Mouse (Mus musculus): ENCODE data around the gene Slc10a3.
"Not testable (repeated sequence)": the region's sequence is repeated elsewhere in the genome, so short reads cannot be mapped to it uniquely, and the experiment has no call there.

Gene Slc10a3

DNA sequence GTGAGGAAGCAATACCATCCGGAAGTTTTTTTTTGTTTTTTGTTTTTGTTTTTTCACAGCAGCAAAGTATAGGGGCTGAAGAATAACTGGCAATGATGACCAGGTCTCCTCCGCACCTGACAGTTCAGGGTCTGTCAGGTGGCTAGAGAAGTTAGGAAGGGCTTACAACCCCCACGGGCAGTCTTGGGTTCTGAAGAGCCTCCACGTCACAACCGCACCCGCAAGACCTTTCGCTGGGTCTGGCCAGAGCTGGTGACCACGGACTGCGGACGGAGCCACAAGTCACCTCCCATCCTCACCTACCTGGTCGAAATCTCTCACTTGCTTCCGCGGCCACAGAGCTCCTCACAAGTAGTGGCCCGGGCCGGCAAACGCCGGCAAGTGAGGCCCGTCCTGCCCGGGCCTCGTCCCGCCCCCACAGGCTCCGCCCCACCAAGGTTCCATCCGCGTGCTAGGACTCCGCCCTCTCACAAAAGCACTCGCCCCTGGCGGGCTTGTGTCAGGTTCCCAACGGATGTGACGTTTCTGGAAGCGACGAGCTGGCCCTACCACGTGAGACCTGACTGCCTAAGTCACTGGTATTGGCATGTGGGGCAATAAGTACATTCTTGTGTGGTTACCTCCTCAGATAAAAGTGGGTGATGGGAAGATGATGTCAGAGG lies at the start of gene Slc10a3, which contains the start of gene Ubl4a:
Gene Slc10a3, minus strand, starts transcription at position 462 of the 662 bp plus-strand sequence.
Gene Ubl4a, minus strand, starts transcription at position 331 of the 662 bp plus-strand sequence.
- DNase-seq (ENCODE audit: low spot score) = peak; percentile 85

DNA sequence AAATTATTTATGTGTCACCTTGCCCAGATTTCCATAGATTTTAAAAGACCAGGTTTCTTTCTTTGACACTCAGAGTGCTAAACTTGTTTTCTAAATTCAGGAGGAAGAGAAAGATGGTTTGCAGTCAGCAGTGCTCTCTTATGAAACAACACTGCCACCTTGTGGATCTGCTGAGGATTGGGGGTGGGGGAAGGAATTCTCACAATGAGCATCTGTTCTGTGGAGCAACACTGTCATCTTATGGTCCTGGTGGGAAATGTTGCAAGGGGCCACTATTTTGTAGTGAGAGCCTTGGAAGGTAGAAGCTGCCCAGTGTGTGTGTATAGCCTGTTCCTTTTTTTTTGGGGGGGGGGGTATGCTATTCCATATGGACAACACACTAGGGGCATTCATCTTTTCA lies 40.2 kb upstream of the Slc10a3 start:
- DNase-seq (ENCODE audit: low spot score) = peak; percentile 33

DNA sequence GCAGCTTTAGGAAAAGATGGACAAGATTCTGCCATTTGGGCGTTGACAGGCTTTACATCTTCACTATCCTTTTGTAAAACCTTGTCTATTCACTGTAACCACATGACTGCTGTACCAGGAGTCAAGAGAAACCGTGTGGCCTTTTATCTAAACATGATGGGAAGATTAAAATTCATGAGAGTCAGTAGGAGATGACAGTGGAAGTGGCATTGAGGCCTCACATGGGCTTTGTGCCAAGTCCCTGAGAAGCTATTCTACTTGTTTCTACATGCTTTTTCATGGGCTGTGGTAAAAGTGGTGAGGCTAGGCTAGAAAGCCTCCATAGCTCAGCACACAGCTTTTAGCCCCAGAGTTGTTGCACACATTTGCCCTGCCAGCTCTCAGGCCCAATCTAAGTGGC lies 35.2 kb upstream of the Slc10a3 start:
- DNase-seq (ENCODE audit: low spot score) = no peak

DNA sequence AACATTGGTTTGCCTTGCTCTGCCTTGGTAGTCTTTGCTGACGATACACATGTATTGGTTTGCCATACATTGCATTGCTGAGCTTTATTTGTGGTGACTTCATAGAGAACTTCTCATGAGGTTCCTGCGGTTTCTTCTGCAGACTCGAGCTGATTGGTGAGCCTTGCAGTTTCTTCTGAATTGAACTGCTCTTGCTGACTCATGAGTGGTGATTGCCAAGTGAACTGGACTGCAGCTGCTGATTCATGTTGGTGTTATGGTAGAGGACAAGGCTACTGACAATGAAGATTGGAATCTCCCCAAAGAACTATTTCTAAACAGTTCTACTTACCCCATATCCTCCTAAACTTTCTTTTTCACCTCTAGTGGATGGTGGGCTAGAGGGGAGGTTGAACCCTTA lies 27.0 kb upstream of the Slc10a3 start:
- no peak for DNase-seq (ENCODE audit: low spot score)

DNA sequence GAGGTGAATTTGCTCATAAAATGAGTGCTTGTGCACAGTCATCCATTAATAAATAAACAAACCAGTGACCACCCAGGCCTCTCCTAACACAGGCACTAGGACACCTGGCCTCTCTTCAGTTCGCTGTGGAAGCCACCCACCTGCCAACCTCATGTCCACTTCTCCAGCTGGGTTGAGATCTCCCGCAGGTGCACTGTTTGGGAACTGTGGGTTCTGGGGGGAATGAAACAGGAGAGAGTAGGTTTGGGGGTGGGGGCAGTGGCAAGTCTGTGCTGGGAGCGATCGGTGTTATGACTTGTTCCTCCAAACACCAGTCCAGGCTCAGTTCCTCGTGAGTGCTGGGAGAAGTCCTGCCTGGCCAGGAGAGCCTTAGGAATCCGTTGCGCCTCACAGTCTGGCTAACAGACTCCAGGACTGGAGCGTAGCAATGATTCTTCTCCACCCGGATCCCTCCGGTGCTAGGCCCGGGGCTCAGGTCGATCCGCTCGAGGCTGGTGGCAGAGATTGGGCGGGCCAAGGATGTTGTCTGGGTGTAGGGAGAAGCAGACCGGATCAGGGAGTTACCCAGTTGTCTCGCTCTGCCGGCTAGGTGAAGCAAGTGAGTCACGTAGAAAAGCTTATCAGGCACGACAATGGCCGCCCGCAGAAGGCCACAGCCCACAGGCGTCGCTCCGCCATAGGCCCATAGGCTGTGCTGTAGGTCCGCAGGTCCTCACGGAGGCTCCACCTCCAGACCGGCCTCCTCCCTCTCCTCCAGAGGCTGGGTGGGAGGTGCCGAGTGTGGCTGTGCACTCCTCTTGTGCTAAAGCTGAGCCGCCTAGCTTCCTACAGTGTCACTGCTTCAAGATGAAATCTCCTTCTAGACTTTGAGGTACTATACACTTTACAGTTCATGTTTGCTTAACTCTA lies 19.6 kb upstream of the Slc10a3 start, which contains the start of the genes Fam3a and Ikbkg:
Gene Fam3a, minus strand, starts transcription at position 738 of the 909 bp plus-strand sequence.
Gene Ikbkg, plus strand, starts transcription at position 756 of the 909 bp plus-strand sequence.
- DNase-seq (ENCODE audit: low spot score) = peak; percentile 84

DNA sequence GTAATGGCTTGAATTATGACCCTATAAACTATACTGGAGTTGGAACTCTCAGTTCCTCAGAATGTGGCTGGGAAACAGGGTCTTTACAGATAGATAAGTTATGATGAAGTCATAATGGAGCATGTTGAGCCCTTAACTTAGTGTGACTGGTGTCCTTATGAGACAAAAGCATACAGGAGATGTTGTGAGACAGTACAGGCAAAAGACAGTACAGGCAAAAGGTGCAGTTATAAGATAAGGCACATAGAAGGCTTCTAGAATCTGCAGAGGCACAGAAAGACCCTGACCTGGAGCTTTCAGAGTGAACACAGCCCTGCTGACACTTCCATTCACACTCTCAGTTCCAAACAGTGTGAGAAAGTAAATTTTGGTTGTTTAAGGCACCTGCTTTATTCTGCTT lies 15.0 kb upstream of the Slc10a3 start:
- DNase-seq (ENCODE audit: low spot score) = no peak

DNA sequence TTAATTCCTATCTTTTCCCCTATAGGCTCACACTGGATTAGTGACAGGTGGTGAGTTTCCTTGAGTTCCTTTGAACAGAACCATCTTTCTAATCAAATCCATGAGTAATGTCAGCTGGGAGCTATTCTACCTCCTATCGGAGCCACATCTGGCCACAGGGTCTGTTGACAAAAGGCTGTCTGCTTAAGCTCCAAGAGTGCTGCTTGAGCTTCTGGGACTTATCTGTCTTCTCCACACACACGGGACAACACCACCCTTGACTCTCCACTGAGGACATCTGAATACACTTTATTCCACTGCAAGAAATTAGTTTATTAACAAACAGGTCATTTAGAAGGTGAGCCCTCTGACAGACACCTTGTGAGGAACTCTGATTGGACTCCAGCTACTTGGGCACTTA lies 11.3 kb upstream of the Slc10a3 start:
- no peak for DNase-seq (ENCODE audit: low spot score)

DNA sequence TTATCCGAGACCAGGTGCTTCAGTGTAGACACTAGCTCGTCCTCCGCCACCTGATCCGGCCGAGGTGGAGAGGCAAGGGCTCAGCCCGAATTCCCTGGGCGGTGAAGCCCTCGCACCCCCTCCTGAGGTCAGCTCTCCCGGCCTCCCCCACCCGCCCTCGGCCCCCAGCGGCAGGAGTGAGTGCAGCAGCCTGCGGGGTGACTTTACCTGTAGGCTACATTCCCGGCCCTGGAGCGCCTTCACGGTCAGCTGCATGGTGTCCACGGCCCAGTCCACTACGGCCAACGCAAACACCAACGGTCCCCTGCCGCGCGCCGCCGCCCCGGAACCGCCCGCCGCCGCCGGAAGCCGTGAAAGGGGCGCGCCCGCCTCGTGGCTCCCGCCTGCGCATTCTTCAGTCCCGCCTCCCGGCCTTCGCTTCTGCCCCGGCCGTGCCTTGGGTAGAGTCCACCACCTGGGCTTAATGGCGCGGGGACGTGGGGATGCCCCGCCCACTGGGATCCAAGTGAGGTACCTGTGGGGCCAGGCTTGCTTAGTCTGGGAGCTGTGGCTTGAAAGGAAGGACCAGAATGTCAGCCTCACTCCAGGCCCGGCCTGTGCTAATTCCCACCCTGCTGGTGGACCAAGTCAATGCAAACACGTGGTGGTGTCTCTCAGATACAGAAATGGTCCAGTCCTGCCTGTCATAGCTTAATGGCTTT lies 4.8 kb downstream of the Slc10a3 start:
- DNase-seq (ENCODE audit: low spot score) = peak; percentile 54

DNA sequence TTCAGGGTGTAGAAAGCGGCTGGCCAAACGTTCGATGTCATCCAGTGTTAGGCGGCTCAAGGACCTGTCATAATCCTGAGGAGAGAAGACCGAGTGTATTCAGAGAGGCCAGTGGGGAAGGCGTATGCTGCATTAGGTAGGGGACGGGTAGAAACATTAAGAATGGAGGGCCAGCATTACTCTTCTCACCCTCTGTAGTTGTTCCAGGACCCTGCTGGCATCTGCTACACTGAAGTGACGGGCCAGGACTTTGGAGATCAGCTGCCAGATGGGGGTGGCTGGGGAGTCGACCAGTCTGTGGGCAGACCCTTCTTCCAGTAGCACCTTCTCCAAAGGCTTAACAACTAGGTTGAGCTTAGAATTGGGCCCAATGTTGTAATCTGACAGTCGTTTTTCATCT lies 5.6 kb downstream of the Slc10a3 start:
- DNase-seq (ENCODE audit: low spot score) = no peak

DNA sequence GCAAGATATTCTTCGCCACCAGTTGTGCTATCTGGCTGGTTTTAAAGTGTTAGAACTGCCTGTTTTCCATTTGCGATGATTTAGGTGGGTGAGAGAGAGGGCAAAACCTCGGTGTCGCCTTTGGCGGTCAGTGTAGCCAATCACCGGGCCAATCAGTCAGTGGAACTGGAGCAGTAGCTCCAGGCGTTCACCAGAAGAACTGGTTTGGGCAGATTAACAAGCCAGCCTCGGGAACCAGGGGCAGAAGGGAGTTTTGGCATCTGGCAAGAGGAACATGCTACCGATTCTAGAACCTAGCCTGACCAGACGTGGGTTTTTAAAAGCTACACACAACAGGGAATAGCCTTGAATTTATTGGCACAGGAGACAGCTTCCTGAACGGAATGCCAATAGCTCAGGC lies 14.0 kb downstream of the Slc10a3 start:
- no peak for DNase-seq (ENCODE audit: low spot score)

DNA sequence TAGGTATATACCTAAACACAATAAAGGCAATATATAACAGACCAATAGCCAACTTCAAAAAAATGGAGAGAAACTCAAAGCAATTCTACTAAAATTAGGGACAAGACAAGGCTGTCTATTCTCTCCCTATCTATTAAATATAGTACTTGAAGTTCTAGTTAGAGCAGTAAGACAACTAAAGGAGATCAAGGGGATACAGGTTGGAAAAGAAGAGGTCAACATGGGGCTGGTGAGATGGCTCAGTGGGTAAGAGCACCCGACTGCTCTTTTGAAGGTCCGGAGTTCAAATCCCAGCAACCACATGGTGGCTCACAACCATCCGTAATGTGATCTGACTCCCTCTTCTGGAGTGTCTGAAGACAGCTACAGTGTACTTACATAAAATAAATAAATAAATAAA lies 16.1 kb downstream of the Slc10a3 start:
- not testable (repeated sequence) for DNase-seq (ENCODE audit: low spot score)

DNA sequence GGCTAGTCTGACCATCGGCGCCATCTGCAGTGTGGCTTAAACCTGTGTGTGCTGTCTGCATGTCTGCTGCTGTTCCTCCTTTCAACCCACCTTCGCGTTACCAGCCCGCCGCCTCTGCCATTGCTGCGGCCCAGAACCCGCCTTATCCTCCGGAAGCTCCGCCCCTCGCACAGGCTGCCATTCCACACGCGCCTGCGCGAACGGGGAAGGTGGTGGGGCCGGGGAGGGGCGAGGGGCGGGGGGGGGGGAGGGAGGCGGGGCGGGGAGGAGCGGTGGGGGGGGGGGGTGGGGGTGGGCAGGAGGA lies 19.7 kb downstream of the Slc10a3 start, which contains the start of gene Lage3:
Gene Lage3, minus strand, starts transcription at position 152 of the 304 bp plus-strand sequence.
- peak; percentile 69 for DNase-seq (ENCODE audit: low spot score)

DNA sequence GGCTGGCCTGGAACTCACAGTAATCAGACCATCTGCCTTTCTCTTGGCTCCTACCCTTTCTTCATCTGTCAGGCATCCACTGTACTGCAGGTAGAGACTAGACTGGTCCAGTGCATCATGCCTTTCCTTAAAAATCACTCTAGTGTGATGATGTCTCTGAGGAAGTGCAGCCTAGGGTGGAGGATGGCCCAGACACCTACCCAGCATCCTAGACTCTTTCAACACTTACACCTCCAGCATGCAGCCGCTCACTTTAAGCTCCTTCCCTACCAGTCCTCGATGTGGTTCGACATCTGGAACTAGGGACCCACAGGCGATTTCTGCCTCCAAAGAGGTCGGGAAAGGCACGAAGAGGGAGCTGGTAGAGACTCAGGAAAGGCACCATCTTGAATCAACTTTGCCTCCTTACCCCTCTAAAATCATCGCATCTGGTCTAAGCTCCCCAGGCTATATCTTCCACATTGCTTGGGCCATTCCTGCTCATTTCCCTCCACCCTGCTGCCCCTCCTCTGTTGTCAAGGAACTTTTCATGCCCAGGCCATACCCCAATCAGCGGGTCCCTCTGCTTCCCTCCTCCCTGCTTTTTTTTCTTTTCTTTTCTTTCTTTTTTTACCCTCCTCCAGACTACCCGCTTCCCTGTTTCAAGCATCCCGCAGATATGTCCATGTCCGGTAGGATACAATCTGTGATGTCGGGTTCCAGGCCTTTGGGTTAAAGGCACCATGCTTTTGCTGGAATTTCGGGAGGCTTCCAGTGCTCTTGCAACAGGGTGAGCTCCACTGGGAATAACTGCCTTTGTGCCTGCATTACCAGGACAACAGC lies 20.3 kb downstream of the Slc10a3 start:
- DNase-seq (ENCODE audit: low spot score) = no peak

DNA sequence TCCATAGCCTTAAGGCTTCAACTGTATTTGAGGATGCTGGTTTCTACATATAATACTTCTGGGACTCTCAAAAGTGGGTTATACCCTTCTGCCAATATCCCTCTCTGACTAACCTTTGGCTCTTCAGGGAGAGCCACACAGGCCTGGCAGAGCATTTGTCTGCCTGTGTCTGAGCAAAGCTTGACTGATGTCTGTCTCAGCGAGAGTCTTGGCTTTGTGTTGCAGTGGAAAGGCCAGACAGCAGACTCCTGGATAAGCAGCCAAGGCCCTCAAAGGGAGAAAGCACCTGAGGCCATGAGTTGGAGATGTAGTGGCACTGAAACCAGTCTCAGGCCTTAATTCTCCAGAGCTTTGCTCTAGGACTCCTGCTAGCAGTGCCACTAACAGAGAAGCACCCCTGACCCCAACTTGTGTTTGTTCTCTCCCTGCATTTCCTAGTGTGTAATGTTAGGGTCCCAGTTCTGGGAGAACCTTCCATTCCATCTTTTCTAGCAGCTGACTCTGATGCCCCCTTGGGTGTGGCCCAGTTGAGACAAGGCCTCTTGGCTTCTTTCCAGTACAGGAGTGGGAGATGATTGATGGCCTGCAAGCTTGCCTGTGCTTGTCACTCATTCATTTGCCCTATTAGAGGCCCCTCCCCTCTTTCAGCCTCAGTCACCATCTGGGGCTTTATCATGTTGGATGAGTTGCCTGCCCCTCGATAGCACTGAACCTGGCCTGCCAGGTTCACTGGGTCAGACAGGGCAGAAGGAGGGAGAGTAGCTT lies 42.8 kb downstream of the Slc10a3 start:
- DNase-seq (ENCODE audit: low spot score) = no peak

DNA sequence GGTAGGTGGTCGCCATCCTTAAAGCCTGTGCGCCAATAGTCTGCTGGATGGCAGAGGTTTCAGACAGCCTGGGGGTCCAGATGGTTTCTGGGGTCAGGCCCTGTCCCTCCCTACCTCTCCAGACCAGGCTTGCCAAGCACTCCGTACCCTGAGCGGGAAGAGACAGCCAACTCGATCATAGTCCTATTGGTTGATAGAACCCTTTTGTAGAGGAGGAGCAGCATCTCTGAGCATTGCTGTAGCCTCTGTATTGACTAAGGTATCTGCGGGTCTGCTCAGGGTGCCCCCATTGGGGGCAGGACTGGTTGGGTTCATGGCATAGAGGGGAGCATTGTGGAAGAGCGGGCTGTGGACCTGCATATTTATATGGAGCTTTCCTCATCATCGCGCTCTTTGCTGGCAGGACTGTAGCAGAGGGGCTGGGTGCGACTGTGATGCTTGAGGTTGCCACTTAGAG lies 43.9 kb downstream of the Slc10a3 start:
- DNase-seq (ENCODE audit: low spot score) = no peak

DNA sequence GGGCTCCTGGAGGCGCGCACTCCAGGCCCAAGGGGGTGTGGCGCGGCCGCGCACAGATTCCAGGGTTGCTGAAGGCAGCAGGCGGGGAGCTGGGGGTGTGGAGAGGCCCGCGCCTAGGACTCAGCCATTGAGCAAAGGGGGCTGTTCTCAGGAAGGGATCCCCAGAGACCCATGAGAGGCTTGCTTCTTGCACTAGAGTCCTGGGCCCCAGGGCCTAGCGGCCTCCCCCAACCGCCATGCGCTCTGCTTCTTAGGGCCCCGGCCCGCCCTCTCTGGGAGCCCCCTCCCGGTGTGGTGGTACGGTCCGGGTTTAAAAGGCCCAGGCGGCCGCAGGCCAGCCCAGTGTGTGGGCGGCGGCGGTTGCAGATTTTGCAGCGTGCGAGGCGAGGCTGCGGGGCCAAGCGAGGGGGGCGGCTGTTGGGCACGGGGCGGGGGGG lies 44.4 kb downstream of the Slc10a3 start, which contains the start of gene Plxna3:
Gene Plxna3, plus strand, starts transcription at position 342 of the 437 bp plus-strand sequence.
- peak; percentile 59 for DNase-seq (ENCODE audit: low spot score)

Measured in ovary, adult 18-20 months (tissue).